Mouse (Mus musculus): ENCODE data around the gene Rab11b.

Gene Rab11b

GRCm38 (mm10) chr17:33717246-33717645, 43.1 kb downstream of the Rab11b start:
- no peak for DNase-seq (ENCODE audit: low spot score)

GRCm38 (mm10) chr17:33714779-33715178, 45.6 kb downstream of the Rab11b start:
- DNase-seq (ENCODE audit: low spot score) = no peak

- DNase-seq (ENCODE audit: low spot score) = peak; percentile 65
Measured at GRCm38 (mm10) chr17:33713271-33713670, 47.1 kb downstream of the Rab11b start.

- no peak for DNase-seq (ENCODE audit: low spot score)
Measured at GRCm38 (mm10) chr17:33709834-33710233, 50.5 kb downstream of the Rab11b start.

- DNase-seq (ENCODE audit: low spot score) = no peak
Measured at GRCm38 (mm10) chr17:33703091-33703490, 57.2 kb downstream of the Rab11b start.

- DNase-seq (ENCODE audit: low spot score) = no peak
Measured at GRCm38 (mm10) chr17:33702178-33702577, 58.2 kb downstream of the Rab11b start.

- no peak for DNase-seq (ENCODE audit: low spot score)
Measured at GRCm38 (mm10) chr17:33695471-33695870, 64.9 kb downstream of the Rab11b start.
